17 mouse cellular contexts compared by ENCODE assay signal in genomic region chr2:146363483-146363882, GRCm38 (mm10).
DNase-seq lines count a peak whose midpoint lies in the region; ATAC-seq lines count a peak whose summit lies in the region.
"Had no signal": no experiment of that assay in that cellular context is flagged by ENCODE, and none has a peak within 500 bp of the region (broad histone marks: within the 10 kb centered on the region; RNA-seq: fewer than 3 reads in every experiment).

No protein-coding gene starts in this region.

- H3K4me1 ChIP-seq in forebrain, embryonic 15.5 days: peaks cover 22% of the 10 kb centered on the region
- no peaks in the 10 kb centered on the region for H3K4me1 ChIP-seq in forebrain, embryonic 11.5 days (replicated peaks; ENCODE audit: control insufficient read depth, insufficient read depth, low read length)
- peaks cover 9% of the 10 kb centered on the region; the same call in 1 of the 2 replicates for H3K4me1 ChIP-seq in stomach, embryonic 16.5 days (ENCODE audit: control insufficient read depth, insufficient read depth, low read length)
- H3K4me1 ChIP-seq in midbrain, embryonic 10.5 days: peaks cover 10% of the 10 kb centered on the region; the same call in 1 of the 2 replicates

- H3K9ac ChIP-seq in forebrain, embryonic 15.5 days (replicated peaks): no peak overlapping the region
- no peak overlapping the region for H3K9ac ChIP-seq in forebrain, embryonic 11.5 days (ENCODE audit: low read length)
- H3K9ac ChIP-seq in stomach, embryonic 16.5 days (ENCODE audit: low read length): no peak overlapping the region
- H3K9ac ChIP-seq: heart, embryonic 13.5 days; limb, embryonic 13.5 days; lung, embryonic 14.5 days; midbrain, embryonic 12.5 days; neural tube, embryonic 12.5 days had no signal

- intact Hi-C loops in left cerebral cortex, postnatal 14 days (cut with DNase I): no loop called here

- no peaks in the 10 kb centered on the region for H3K9me3 ChIP-seq in forebrain, embryonic 15.5 days
- H3K9me3 ChIP-seq in forebrain, embryonic 11.5 days (ENCODE audit: control insufficient read depth, low read length): no peaks in the 10 kb centered on the region
- H3K9me3 ChIP-seq in stomach, embryonic 16.5 days (replicated peaks; ENCODE audit: control insufficient read depth, low read length): no peaks in the 10 kb centered on the region
- no peaks in the 10 kb centered on the region for H3K9me3 ChIP-seq in midbrain, embryonic 10.5 days (replicated peaks)
- H3K9me3 ChIP-seq: heart, embryonic 13.5 days; limb, embryonic 13.5 days; midbrain, embryonic 12.5 days; neural tube, embryonic 12.5 days had no signal

- no peaks in the 10 kb centered on the region for H3K27me3 ChIP-seq in forebrain, embryonic 15.5 days
- no peaks in the 10 kb centered on the region for H3K27me3 ChIP-seq in forebrain, embryonic 11.5 days (ENCODE audit: control insufficient read depth, insufficient read depth, low read length)
- no peaks in the 10 kb centered on the region for H3K27me3 ChIP-seq in stomach, embryonic 16.5 days (ENCODE audit: control insufficient read depth, insufficient read depth, low read length)
- H3K27me3 ChIP-seq in midbrain, embryonic 10.5 days (ENCODE audit: low read depth, poor library complexity, severe bottlenecking): no peaks in the 10 kb centered on the region
- H3K27me3 ChIP-seq: heart, embryonic 13.5 days; limb, embryonic 13.5 days; midbrain, embryonic 12.5 days; neural tube, embryonic 12.5 days had no signal

- no peak overlapping the region for H3K4me2 ChIP-seq in forebrain, embryonic 15.5 days (replicated peaks)
- no peak overlapping the region for H3K4me2 ChIP-seq in forebrain, embryonic 11.5 days (ENCODE audit: low read depth, low read length, severe bottlenecking)
- H3K4me2 ChIP-seq in stomach, embryonic 16.5 days (ENCODE audit: low read depth, low read length): no peak overlapping the region
- H3K4me2 ChIP-seq: heart, embryonic 13.5 days; limb, embryonic 13.5 days; lung, embryonic 14.5 days; midbrain, embryonic 12.5 days; neural tube, embryonic 12.5 days had no signal

- H3K27ac ChIP-seq in forebrain, embryonic 15.5 days (replicated peaks): peak overlapping the region; percentile 32
- H3K27ac ChIP-seq in forebrain, embryonic 11.5 days (ENCODE audit: low read depth, low read length): no peak overlapping the region
- peak overlapping the region; percentile 54; the same call in 1 of the 2 replicates for H3K27ac ChIP-seq in stomach, embryonic 16.5 days (ENCODE audit: low read length)
- no peak overlapping the region for H3K27ac ChIP-seq in midbrain, embryonic 10.5 days (replicated peaks)
- H3K27ac ChIP-seq: heart, embryonic 13.5 days; limb, embryonic 13.5 days; midbrain, embryonic 12.5 days; neural tube, embryonic 12.5 days had no signal

- no peak overlapping the region for H3K4me3 ChIP-seq in forebrain, embryonic 15.5 days
- no peak overlapping the region for H3K4me3 ChIP-seq in forebrain, embryonic 11.5 days (ENCODE audit: low read depth, low read length)
- H3K4me3 ChIP-seq in stomach, embryonic 16.5 days (replicated peaks; ENCODE audit: low read length): no peak overlapping the region
- H3K4me3 ChIP-seq in midbrain, embryonic 10.5 days: no peak overlapping the region
- H3K4me3 ChIP-seq: erythroblast, embryonic 14.5 days; heart, embryonic 13.5 days; limb, embryonic 13.5 days; midbrain, embryonic 12.5 days; neural tube, embryonic 12.5 days had no signal

- H3K36me3 ChIP-seq in forebrain, embryonic 15.5 days: no peaks in the 10 kb centered on the region
- H3K36me3 ChIP-seq in forebrain, embryonic 11.5 days (ENCODE audit: control insufficient read depth, insufficient read depth, low read length): no peaks in the 10 kb centered on the region
- H3K36me3 ChIP-seq in stomach, embryonic 16.5 days (ENCODE audit: control insufficient read depth, insufficient read depth, low read length): no peaks in the 10 kb centered on the region
- no peaks in the 10 kb centered on the region for H3K36me3 ChIP-seq in midbrain, embryonic 10.5 days
- H3K36me3 ChIP-seq: heart, embryonic 13.5 days; limb, embryonic 13.5 days; midbrain, embryonic 12.5 days; neural tube, embryonic 12.5 days had no signal

- DNase-seq in forebrain, embryonic 11.5 days (ENCODE audit: low spot score): no peak
- peak; percentile 87 for DNase-seq in right cerebral cortex, adult 18-20 months
- DNase-seq in right cerebral cortex, postnatal 4 days: no peak
- DNase-seq in left cerebral cortex, postnatal 14 days (ENCODE audit: low spot score in 2 of 2): peak; percentile 54 to 60
- no peak for DNase-seq in midbrain, embryonic 10.5 days (ENCODE audit: low spot score)
- DNase-seq in embryo, embryonic 11 days: no peak
- DNase-seq: adrenal gland, postnatal 36 days; kidney, postnatal 25 days; lung, embryonic 14.5 days; thymus, postnatal 36 days had no signal

- ATAC-seq in forebrain, embryonic 15.5 days (replicated peaks): no peak
- no peak for ATAC-seq in forebrain, embryonic 11.5 days (replicated peaks; ENCODE audit: low FRiP score)
- no peak for ATAC-seq in stomach, embryonic 16.5 days (ENCODE audit: insufficient read depth, low FRiP score)

- WGBS in forebrain, embryonic 15.5 days: 78% methylated on average over 2 of the region's 2 CpGs
- 82% methylated on average over 2 of the region's 2 CpGs for WGBS in forebrain, embryonic 11.5 days
- 68% methylated on average over 2 of the region's 2 CpGs for WGBS in stomach, embryonic 16.5 days
- WGBS in midbrain, embryonic 10.5 days: 86% methylated on average over 2 of the region's 2 CpGs

Comparison
In these comparisons a context has a peak if more than half of its experiments do, and no peak if none do; other contexts are left out.
1. H3K27ac ChIP-seq: peak in forebrain, embryonic 15.5 days (single experiment) and stomach, embryonic 16.5 days (single experiment); none in forebrain, embryonic 11.5 days (single experiment) and midbrain, embryonic 10.5 days (single experiment).
2. DNase-seq: peak in right cerebral cortex, adult 18-20 months (single experiment) and left cerebral cortex, postnatal 14 days (2 of 2); none in forebrain, embryonic 11.5 days (single experiment), right cerebral cortex, postnatal 4 days (single experiment), midbrain, embryonic 10.5 days (single experiment) and embryo, embryonic 11 days (single experiment).